Mouse (Mus musculus) left cerebral cortex, postnatal 25 days (tissue): ENCODE results near the gene Itpka. TPM values are rescaled to one million over a fixed set of nuclear protein-coding genes. Genes with fewer than 3 reads are reported as not detected.
A peak's percentile ranks its signal among the peaks of the same experiment; 100 is the strongest.
"Not testable (repeated sequence)": the region's sequence is repeated elsewhere in the genome, so short reads cannot be mapped to it uniquely, and the experiment has no call there.

ENCODE experiments used
- DNase-seq, 2 experiments: peaks; one replicate each; pipeline ENCODE4 v3.0.0; 2022; ENCODE audit warnings: low spot score in 2 of 2, mixed read lengths in 1 of 2
- intact Hi-C: fragments of 180-260 bp; cut with DNase I; formaldehyde crosslinking; loops from one replicate; pipeline ENCODE4 v1.15.1; 2025
- total RNA-seq, 2 experiments: library from RNA; stranded (reverse); gene quantifications; 2 replicates each; pipeline ENCODE4 v1.2.3; 2021

Itpka gene
- total RNA-seq, result 100 to 1,000 TPM; 188 to 208 TPM

GRCm38 (mm10) chr2:119741581-119742411 lies at the start of gene Itpka:
TSS of gene Itpka (plus strand) at chr2:119742337.
- intact Hi-C loops, result loop anchor here (2.0 to 5.0 kb wide), 2 partner anchors 59 to 71 kb away; no protein-coding TSS in a partner anchor
- DNase-seq, result peak in 1 of 2 experiments; percentile 62

GRCm38 (mm10) chr2:119694826-119695225 lies 47.3 kb upstream of the Itpka start:
- intact Hi-C loops, result no loop called here
- no peak for DNase-seq

GRCm38 (mm10) chr2:119696111-119696510 lies 46.0 kb upstream of the Itpka start:
- no peak for DNase-seq
- intact Hi-C loops, result no loop called here

DNA sequence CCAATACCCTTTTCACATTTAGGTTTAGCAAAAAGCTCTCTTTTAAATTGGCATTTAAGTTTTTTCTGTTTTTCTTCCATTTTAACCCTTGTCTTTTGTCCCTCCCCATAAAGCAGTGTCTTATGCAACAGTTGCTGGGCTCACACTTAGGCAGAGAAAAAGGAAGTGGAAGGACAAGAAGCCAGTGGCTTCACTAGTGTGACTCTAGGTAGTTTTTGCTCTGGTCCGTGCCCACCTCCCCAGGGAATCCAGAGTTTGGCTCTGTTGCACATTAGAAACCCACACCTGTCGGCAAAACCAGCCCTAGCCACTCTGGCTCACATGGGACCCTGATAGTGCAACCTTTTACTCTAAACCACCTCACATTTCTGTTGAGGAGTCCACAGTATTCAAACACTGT lies 43.7 kb upstream of the Itpka start:
- no peak for DNase-seq
- intact Hi-C loops, result no loop called here

DNA sequence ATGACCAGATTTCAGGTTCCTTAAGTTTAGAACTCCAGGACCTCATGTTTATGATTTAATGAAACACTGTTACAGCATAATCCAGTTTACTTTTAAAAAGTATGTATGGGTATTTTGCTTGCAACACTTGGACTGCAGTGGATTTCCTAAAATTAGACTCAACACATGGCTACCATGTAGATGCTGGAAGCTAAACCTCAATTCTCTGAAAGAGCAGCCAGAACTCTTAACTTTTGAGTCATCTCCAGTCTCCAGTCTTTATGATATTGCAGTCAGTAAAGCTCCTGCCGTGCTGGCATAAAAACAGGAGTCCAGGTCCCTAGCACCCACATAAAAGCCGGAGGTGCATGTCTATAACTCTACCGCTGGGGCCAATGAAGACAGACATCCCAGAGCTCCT lies 42.2 kb upstream of the Itpka start:
- intact Hi-C loops, result no loop called here

GRCm38 (mm10) chr2:119703171-119703570 lies 39.0 kb upstream of the Itpka start:
- no peak for DNase-seq
- intact Hi-C loops, result no loop called here

More for the DNA sequence above, 42.2 kb upstream of the Itpka start:
- DNase-seq, result peak in 1 of 2 experiments; percentile 29

GRCm38 (mm10) chr2:119707676-119708075 lies 34.5 kb upstream of the Itpka start:
- intact Hi-C loops, result no loop called here
- DNase-seq, result no peak

- intact Hi-C loops, result no loop called here
- DNase-seq, result no peak
Measured at GRCm38 (mm10) chr2:119710011-119710410, 32.1 kb upstream of the Itpka start.

DNA sequence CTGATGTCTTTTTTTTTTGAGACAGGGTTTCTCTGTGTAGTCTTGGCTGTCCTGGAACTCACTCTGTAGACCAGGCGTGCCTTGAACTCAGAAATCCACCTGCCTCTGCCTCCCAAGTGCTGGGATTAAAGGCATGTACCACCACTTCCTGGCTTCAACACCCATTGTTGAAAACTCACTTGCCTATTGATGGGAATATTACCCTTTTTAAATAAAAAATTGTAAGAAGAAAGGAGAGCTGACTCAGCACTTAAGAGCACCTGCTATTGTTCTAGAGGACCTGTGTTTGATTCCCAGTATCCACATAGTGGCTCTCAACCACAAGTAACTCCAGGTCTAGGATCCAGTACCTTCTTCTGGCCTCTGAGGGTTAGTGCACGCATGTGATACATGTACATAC lies 26.3 kb upstream of the Itpka start:
- intact Hi-C loops, DNase-seq: not testable (repeated sequence)

GRCm38 (mm10) chr2:119721070-119721469 lies 21.1 kb upstream of the Itpka start:
- DNase-seq, result peak in 1 of 2 experiments; percentile 46
- intact Hi-C loops, result no loop called here

DNA sequence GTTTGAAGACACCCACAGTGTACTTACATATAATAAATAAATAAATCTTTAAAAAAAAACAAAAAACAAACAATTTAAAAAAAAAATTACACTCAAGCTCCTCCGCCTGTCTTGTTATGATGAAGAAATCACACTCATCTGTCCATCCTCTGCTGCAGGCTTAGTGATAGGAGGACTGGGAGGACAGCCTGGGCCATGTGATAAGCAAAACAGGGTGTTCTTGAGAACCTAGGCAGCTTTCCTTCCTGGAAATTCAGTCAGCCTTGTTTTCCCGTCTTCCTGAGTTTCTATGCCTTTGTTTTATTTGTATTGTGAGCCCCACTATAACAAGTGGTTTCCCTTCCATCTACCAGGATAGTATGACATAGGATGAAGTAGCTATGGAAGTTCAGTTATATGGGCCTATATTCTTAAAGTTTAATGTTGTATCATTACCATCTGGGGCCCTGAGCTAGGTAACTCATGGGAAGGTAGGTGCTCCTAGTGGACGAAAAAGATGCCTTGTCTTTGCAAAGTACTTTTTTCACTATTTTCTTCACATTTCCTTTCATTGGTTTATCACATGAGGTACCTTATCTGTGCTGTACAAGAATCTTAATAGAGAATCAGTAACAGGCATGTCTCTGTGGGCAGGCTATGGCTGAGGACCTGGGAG lies 14.2 kb upstream of the Itpka start:
- DNase-seq, result no peak
- intact Hi-C loops, result no loop called here

- intact Hi-C loops, result no loop called here
- DNase-seq, result no peak
Measured at GRCm38 (mm10) chr2:119730735-119731134, 11.4 kb upstream of the Itpka start.

DNA sequence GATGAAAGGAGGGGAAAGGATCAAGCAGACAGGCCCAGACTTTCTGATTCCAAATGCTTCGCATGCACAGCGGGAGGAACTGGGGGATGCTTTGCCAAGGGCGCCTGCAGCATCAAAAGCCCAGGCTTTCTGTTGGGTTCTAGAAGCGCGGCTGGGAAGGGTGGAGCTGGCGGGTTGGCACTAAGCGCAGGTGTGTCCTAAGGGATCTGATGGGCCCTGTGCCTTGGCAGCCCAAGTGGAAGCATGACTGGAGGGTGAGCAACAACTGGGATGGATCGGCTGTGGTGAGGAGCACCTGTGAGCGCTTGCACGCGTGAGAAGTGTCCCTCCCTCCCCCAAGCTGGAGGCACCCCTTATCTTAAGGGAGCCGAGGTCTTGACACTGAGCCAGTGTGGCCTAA lies 5.0 kb upstream of the Itpka start:
- DNase-seq, result no peak
- intact Hi-C loops, result no loop called here

GRCm38 (mm10) chr2:119740567-119740966 lies 1.6 kb upstream of the Itpka start:
- intact Hi-C loops, result loop anchor here (5.0 kb wide), 1 partner anchor 72 kb away; no protein-coding TSS in a partner anchor
- no peak for DNase-seq

DNA sequence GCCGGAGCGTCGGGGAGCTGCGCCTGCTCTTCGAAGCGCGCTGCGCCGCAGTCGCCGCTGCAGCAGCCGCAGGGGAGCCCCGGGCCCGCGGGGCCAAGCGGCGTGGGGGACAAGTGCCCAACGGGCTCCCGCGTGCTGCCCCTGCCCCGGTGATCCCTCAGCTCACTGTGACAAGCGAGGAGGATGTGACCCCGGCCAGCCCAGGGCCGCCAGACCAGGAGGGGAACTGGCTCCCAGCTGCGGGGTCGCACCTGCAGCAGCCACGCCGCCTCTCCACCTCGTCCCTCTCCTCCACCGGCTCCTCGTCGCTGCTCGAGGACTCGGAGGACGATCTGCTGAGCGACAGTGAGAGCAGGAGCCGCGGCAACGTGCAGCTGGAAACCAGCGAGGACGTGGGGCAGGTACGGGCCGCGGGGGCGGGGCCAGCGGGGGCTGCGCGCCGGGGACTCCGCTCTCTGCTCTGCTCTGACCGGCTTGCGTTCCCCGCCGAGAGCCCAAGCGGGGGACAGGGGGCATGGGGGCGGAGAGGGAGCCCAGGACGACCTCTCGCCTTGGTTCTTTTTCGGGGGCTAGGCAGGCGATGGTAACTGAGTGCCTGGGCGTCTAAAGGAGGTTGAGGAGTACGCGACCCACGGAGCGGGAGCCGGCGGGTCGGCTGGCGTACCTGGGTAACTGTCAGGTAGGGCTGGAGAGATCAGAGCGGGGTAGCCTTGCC lies 481 bp downstream of the Itpka start:
- DNase-seq, result peak in 1 of 2 experiments; percentile 46
- intact Hi-C loops, result loop anchor here (2.0 to 5.0 kb wide), 2 partner anchors 58 to 70 kb away; no protein-coding TSS in a partner anchor

DNA sequence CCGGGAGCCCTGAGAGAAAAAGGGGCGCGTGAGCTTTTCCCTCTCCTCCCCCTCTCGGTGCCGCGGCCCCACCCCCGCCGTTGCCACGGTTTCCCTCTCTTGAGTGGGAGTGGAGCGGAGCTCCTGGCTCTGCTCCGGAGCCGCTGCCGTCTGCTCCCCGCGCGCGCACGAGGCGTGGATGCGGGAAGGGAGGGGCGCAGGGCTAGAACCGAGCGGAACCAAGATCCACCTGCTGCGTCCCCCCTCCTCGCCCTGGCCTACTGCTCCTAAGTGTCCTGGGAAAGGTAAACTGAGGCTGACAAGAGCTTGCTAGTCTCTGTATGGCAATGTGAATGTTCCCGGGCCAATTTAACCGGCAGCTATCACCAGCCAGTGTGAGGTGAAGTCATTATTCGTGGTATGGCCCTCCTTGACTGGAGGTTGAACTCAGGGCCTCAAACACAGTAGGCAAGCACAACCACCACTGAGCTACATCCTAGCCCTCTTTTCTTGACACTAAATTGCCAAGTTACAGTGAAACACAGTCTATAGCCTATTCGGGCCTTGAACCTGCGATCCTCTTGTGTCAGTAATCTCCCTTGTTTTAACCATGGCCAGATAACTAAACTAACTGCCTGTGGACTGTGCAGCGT lies 1.2 kb downstream of the Itpka start:
- DNase-seq, result peak; percentile 74 to 79
- intact Hi-C loops, result loop anchor here (2.0 to 5.0 kb wide), 2 partner anchors 58 to 69 kb away; no protein-coding TSS in a partner anchor

DNA sequence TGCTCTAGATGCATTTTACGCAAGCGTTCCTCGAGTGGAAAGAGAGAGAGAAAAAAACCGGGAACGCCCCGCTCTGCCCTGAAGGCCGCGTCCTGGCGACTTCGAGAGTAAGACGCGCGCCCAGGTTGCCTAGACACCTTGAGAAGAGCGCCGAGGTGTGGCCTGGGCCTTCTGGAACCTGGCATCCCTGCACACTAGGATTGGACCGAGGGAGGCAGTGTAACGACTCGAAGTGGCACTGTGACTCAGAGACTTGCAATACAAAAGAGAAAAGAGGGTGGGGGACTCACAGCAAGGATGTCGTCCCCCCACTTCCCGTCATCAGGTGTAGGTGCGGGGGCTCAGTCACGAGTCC lies 1.6 kb downstream of the Itpka start:
- intact Hi-C loops, result loop anchor here (2.0 to 5.0 kb wide), 2 partner anchors 57 to 69 kb away; no protein-coding TSS in a partner anchor
- DNase-seq, result no peak

DNA sequence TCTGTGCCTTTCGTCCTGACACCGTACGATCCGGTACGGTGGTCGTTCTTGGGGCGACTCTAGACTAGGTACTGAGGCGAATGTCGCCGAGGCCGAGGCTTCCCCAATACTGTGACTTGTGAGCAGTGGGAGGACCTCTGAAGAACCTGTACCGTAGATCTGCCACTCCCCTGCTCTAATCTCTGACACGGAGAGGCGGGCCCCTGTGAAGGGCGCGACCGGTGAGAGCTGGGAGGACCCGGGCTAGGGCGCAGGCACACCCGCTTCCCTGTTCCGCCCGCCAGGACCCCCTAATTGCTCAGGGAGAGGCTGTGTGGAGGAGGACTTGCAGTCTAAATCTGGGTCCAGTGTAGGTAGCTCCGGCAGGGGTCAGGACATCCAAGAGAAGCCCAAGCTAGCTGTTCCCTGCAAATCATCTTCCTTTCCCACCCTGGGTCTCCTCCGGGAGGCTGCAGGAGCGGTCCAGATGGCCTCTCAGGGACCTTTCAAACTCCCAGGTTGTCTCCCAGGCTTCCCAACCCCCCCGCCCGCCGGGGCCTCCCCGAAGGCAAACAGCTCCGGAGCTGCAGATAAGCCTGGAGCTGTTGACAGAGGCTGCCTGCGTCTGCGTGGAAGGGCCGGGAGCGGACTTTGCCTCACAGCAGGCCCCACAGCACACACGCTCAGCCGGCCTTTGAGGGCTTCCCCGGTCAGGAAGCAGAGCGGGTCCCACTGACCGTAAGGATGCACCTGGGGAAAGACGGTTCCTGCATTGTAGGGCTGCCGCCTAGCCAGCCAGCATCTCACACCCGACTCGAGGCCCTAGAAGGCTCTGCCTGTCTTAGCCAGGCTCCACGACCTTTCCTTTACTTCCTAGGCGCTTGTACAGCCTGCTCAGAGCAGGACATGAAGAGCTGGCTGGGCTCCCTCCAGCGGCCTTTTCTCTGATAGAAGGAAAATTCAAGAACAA lies 2.3 kb downstream of the Itpka start:
- intact Hi-C loops, result loop anchor here (5.0 kb wide), 1 partner anchor 68 kb away; no protein-coding TSS in a partner anchor
- no peak for DNase-seq
